Mouse (Mus musculus) stomach, embryonic 14.5 days (tissue): ENCODE data around the gene Mcu. TPM values are rescaled to one million over a fixed set of nuclear protein-coding genes. Genes with fewer than 3 reads are reported as not detected.

Source experiments
- ATAC-seq: fragments of 200-750 bp; cut with Nextera tagmentation; 2 replicates; pipeline ENCODE4 v1.8.0; 2017; ENCODE audit warnings: low read depth, moderate TSS enrichment; ENCODE audit not compliant: insufficient number of reproducible peaks, insufficient read depth, low FRiP score
- H3K27ac ChIP-seq: fragments of 300-500 bp; sonication (generic); 2 replicates; pipeline ENCODE4 v1.5.1; 2014; ENCODE audit warnings: mild to moderate bottlenecking, low read length, moderate library complexity, mixed read lengths
- H3K27me3 ChIP-seq: fragments of 300-500 bp; sonication (generic); 2 replicates; pipeline ENCODE4 v1.6.1; 2014; ENCODE audit warnings: low read length, control low read depth, mixed read lengths; ENCODE audit not compliant: control insufficient read depth, insufficient read depth
- H3K36me3 ChIP-seq: fragments of 300-500 bp; sonication (generic); 2 replicates; pipeline ENCODE4 v1.6.1; 2014; ENCODE audit warnings: mild to moderate bottlenecking, control low read depth, low read length, moderate library complexity, mixed read lengths; ENCODE audit not compliant: control insufficient read depth, insufficient read depth
- H3K4me1 ChIP-seq: fragments of 300-500 bp; sonication (generic); 2 replicates; pipeline ENCODE4 v1.6.1; 2014; ENCODE audit warnings: low read length, control low read depth, mixed read lengths; ENCODE audit not compliant: control insufficient read depth, insufficient read depth
- H3K4me2 ChIP-seq: fragments of 300-500 bp; sonication (generic); replicated peaks from 2 replicates; pipeline ENCODE4 v1.6.1; 2014; ENCODE audit warnings: low read depth, low read length, control low read depth
- H3K4me3 ChIP-seq: fragments of 300-500 bp; sonication (generic); 2 replicates; pipeline ENCODE4 v1.5.1; 2014; ENCODE audit warnings: low read depth, low read length, control low read depth
- H3K9ac ChIP-seq: fragments of 300-500 bp; sonication (generic); replicated peaks from 2 replicates; pipeline ENCODE4 v1.6.1; 2014; ENCODE audit warnings: low read depth, mild to moderate bottlenecking, control low read depth, low read length, moderate library complexity, mixed read lengths
- H3K9me3 ChIP-seq: fragments of 300-500 bp; sonication (generic); 2 replicates; pipeline ENCODE4 v1.6.1; 2016; ENCODE audit warnings: low read depth, low read length, control low read depth; ENCODE audit not compliant: control insufficient read depth
- WGBS: fragments of 180-500 bp; shearing (Covaris S2); extraction: QIAGEN DNeasy Blood & Tissue Kit; methylation state at CpG from one replicate; pipeline ENCODE4 v1.1.7; 2014; 5-methylcytosine and 5-hydroxymethylcytosine counted together
- polyA plus RNA-seq: library from polyadenylated mRNA; unstranded; fragments of >200 nt; fragmentation: Nextera tagmentation; extraction: Ambion mirVana; gene quantifications from 2 replicates; pipeline ENCODE4 v1.2.1, GENCODE M21; 2014

Mcu gene
- polyA plus RNA-seq, 1 experiment from 2014 or later = 60.4 TPM

DNA sequence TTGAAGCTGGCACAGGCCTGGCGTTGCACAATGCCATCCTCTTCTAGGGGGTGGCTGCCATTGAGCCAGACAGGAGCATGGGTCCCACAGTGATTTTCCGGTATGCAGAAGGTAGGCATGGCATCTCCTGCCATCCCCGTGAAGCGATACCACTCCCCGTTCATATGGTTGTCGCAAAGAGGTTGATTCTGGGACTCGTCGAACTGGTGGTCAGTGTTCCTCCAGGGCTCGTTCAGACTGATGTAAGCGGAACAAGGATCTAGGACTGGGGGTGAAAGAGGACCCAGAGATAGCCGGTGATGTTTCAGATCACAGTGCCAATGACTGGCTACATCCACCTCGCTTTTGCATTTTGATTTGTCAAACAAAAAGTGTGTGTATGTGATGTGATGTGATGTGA, 177.8 kb downstream of the Mcu start:
- no peak for ATAC-seq
- 92% methylated on average over 12 of the region's 12 CpGs for WGBS

DNA sequence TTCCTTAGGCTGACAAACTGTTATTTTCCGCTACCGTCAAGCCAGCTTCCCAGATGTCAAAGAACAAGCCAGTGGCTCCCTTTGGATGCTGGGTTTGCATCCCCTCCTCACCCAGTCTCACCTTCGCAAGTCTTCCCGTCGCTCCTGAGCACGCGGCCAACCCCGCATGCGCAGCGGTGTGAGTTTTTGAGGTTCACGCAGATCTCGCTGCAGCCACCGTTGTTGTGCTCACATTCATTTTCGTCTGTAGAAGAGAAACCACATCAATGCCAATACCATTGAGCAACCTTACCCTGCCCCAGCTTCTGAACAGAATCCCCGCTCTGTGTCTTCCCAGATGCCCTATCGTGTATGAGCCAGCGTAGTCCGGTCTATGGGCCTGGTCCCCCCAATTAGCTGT, 180.7 kb downstream of the Mcu start:
- H3K4me3 ChIP-seq = no peak overlapping the region
- H3K27me3 ChIP-seq = no peaks in the 10 kb centered on the region
- no peaks in the 10 kb centered on the region; the same call in 1 of the 2 replicates for H3K4me1 ChIP-seq
- no peak overlapping the region for H3K4me2 ChIP-seq
- no peaks in the 10 kb centered on the region for H3K36me3 ChIP-seq
- no peak overlapping the region for H3K9ac ChIP-seq
- 92% methylated on average over 18 of the region's 18 CpGs for WGBS
- no peaks in the 10 kb centered on the region for H3K9me3 ChIP-seq
- no peak for ATAC-seq
- H3K27ac ChIP-seq = no peak overlapping the region

More for the DNA sequence above, 177.8 kb downstream of the Mcu start:
- no peaks in the 10 kb centered on the region for H3K9me3 ChIP-seq
- H3K27ac ChIP-seq = no peak overlapping the region
- no peak overlapping the region for H3K4me2 ChIP-seq
- no peaks in the 10 kb centered on the region for H3K36me3 ChIP-seq
- H3K27me3 ChIP-seq = no peaks in the 10 kb centered on the region
- H3K9ac ChIP-seq = no peak overlapping the region
- no peak overlapping the region for H3K4me3 ChIP-seq
- peaks cover 7% of the 10 kb centered on the region for H3K4me1 ChIP-seq

DNA sequence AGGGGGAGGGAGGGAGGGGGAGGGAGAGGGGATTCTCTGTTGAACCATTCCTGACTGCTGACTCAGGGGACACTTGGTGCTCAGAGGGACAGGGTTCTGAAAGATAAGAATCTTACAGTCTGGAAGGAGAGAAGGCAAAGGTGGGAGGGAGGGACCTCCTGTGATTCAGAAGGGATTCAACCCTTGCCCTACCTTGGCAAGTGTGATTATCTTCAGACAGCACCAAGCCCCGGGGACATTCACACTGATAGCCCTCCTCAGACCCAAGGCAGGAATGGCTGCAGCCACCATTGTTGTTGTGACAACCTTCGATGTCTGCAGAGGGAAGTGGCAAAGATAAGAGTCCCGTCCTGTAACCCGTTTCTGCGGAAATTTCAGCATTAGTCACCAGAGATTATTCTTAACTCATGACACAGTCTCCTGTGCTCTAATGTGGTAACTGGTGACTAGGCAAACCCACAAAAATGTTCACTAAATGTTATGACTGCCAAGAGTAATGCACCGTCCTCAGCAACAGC, 185.7 kb downstream of the Mcu start:
- Histone ChIP-seq H3K4me1 (no peaks in the 10 kb centered on the region), H3K9ac (no peak overlapping the region), H3K4me3 (no peak overlapping the region), H3K4me2 (no peak overlapping the region), H3K36me3 (no peaks in the 10 kb centered on the region), H3K9me3 (no peaks in the 10 kb centered on the region), H3K27ac (no peak overlapping the region), H3K27me3 (no peaks in the 10 kb centered on the region)
- 0 out of 2 replicates have a peak, but pooled peaks have one; percentile 23 for ATAC-seq
- WGBS = 48% methylated on average over 6 of the region's 6 CpGs

DNA sequence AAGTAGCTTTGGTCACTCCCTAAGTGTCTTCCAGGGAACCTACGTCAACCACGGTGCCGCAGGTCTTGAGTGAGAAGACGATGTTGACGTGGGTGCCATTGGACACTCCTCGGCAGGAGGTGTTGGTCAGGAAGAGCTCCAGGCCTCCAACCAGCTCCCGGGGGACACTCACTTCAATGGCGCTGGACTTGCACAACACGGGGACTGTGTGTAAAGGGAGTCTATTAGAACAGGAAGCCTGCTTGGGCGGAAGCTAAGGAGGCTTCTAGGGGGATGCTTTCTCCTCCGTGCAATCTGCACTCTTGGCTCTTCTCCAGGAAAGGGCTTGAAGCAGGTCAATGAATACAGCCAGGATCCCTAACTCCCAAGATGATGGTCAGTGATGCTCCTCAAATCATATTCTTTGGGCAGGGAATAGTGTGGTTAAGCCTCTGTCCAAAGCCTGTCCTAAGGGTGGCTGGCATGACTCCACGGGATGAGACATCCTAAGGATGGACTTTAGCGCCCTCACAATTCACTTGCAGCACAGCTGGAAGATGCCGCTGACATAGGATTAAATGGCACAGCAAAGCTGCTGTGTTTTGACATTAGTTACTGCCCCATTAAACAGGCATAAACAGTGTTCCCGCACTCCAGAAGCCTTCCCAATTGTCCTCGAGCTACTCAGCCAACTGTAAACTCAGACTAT, 186.9 kb downstream of the Mcu start:
- 77% methylated on average over 16 of the region's 16 CpGs for WGBS
- Histone ChIP-seq H3K27me3 (no peaks in the 10 kb centered on the region), H3K9me3 (no peaks in the 10 kb centered on the region), H3K9ac (no peak overlapping the region), H3K4me2 (no peak overlapping the region), H3K4me3 (no peak overlapping the region), H3K4me1 (no peaks in the 10 kb centered on the region), H3K36me3 (no peaks in the 10 kb centered on the region), H3K27ac (no peak overlapping the region)
- ATAC-seq = no peak

DNA sequence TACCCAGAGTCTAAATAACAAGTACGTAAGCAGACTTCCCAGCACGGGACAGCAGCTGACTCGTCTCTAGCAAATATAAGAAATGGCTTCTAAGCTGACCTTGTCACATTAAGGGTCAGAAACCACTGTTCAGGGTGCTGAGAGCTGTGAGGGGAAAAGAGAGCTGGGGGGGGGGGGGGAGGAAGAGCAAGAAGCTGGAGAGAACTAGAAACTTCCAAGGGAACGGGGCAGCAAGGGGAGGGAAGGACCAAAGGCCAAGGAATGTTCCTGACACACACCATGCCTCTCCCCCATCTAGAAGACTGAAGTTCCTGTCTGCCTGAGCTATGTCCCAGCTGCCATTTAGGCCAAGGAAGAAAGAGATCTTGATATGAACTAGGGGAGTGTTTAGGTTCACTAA, 190.1 kb downstream of the Mcu start:
- Histone ChIP-seq H3K27me3 (no peaks in the 10 kb centered on the region), H3K27ac (no peak overlapping the region), H3K9me3 (no peaks in the 10 kb centered on the region), H3K4me3 (no peak overlapping the region), H3K36me3 (no peaks in the 10 kb centered on the region), H3K4me1 (no peaks in the 10 kb centered on the region), H3K9ac (no peak overlapping the region), H3K4me2 (no peak overlapping the region)
- ATAC-seq = no peak
- WGBS = 55% methylated on average over 4 of the region's 4 CpGs

DNA sequence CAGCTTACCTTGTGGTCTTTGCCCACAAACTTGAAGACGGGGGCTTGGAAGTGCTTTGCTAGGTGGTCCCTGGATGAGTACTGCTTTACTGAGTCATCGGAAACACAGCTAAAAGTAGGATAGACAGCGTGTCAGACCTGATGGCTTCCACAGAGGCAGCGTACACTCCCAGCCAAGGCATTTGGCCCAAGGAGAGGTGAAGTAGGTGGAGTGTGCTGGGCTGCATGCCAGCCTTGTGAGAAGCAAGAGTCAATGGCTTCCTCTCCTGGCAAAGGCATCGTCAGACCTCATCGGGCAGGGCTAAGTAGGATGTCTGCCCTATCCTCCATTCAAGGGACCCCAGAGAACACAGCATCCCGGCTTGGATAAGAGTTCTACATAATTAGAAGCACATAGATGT, 191.1 kb downstream of the Mcu start:
- WGBS = 82% methylated on average over 7 of the region's 7 CpGs
- no peak overlapping the region for H3K9ac ChIP-seq
- H3K4me3 ChIP-seq = no peak overlapping the region
- no peak overlapping the region for H3K4me2 ChIP-seq
- H3K36me3 ChIP-seq = no peaks in the 10 kb centered on the region
- no peaks in the 10 kb centered on the region for H3K27me3 ChIP-seq
- no peak for ATAC-seq
- H3K4me1 ChIP-seq = no peaks in the 10 kb centered on the region
- no peak overlapping the region for H3K27ac ChIP-seq
- no peaks in the 10 kb centered on the region for H3K9me3 ChIP-seq

DNA sequence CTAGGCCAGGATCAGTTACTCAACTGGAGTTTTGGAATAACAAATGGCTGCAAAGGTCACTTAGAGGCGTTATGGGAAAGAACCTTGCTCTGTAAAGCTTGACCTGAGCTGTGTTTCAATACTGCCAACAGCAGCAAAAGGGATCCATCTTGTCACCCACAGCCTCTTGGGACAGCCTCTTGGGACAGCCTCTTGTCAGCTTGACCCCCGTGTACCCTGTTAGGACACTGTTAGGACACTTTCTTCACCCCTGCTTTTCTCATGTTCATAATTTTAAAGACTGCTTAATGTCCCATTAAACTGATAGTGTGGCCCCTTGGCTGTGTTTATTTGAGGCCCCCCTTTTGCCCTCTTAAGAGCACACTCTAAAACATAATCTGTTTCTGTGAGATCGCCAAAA, 192.0 kb downstream of the Mcu start:
- H3K4me3 ChIP-seq = no peak overlapping the region
- H3K36me3 ChIP-seq = no peaks in the 10 kb centered on the region
- H3K9me3 ChIP-seq = no peaks in the 10 kb centered on the region
- no peaks in the 10 kb centered on the region for H3K4me1 ChIP-seq
- no peak overlapping the region for H3K9ac ChIP-seq
- H3K27ac ChIP-seq = no peak overlapping the region
- H3K27me3 ChIP-seq = no peaks in the 10 kb centered on the region
- H3K4me2 ChIP-seq = no peak overlapping the region
- 43% methylated on average over 3 of the region's 3 CpGs for WGBS
- no peak for ATAC-seq

DNA sequence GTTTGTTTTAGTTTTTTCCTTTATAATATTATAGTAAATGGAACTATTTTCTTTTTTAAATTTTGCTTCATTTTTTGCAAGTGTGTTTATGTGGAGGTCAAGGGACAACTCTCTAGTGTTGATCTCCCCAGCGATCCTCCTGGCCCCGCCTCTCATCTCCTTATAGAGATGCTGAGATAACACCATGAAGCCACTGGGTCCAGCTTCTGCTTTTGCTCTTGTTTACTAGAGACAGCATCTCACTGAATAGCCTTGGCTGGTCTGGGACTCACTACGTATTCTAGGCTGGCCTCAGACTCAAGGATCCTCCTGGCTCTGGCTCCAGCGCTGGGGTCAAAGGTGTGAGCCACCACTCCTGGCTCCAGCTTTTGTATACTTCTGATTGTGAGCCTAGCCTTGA, 197.0 kb downstream of the Mcu start:
- ATAC-seq = no peak
- Histone ChIP-seq H3K36me3 (no peaks in the 10 kb centered on the region), H3K4me3 (no peak overlapping the region), H3K4me1 (no peaks in the 10 kb centered on the region), H3K27ac (no peak overlapping the region), H3K4me2 (no peak overlapping the region), H3K9me3 (no peaks in the 10 kb centered on the region), H3K27me3 (no peaks in the 10 kb centered on the region), H3K9ac (no peak overlapping the region)
- WGBS = 78% methylated on average over 4 of the region's 4 CpGs

DNA sequence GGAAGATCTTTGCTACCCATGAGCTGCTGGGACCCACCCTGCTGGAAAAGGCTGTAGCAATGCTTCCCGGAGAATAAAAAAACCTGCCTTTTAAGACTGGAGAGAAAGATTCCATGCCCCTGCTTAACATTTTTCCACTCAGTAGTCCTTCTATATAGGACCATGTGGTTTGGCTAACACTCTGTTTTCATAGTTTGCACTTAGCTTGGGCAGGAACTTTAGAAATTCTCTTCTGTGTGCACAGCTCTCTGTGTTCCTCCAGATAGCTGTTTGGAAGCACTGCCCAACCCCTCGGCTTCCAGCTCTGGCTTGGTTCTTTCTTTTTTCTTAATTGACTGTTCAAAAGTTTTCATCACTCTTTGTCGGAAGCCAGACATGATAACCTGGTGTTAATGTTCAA, 199.9 kb downstream of the Mcu start:
- no peak overlapping the region for H3K4me2 ChIP-seq
- H3K9me3 ChIP-seq = no peaks in the 10 kb centered on the region
- 79% methylated on average over 3 of the region's 3 CpGs for WGBS
- H3K36me3 ChIP-seq = no peaks in the 10 kb centered on the region
- no peak overlapping the region for H3K4me3 ChIP-seq
- no peaks in the 10 kb centered on the region for H3K27me3 ChIP-seq
- no peaks in the 10 kb centered on the region for H3K4me1 ChIP-seq
- no peak overlapping the region for H3K27ac ChIP-seq
- H3K9ac ChIP-seq = no peak overlapping the region
- ATAC-seq = no peak
